Mouse (Mus musculus): ENCODE results near the gene Tacc3.

The Tacc3 gene

GRCm38 (mm10) chr5:33658664-33659050 is 729 bp downstream of the Tacc3 start:
- Histone ChIP-seq H3K4me1 (replicated peaks; ENCODE audit: low read depth, low read length) (peaks cover 57% of the 10 kb centered on the region), H3K9me3 (ENCODE audit: low read length) (no peaks in the 10 kb centered on the region), H3K27me3 (ENCODE audit: insufficient read depth, low read length) (no peaks in the 10 kb centered on the region), H3K4me3 (replicated peaks; ENCODE audit: low read length) (peak overlapping the region; percentile 95), H3K36me3 (ENCODE audit: insufficient read depth, low read length) (peaks cover 65% of the 10 kb centered on the region)
- TF ChIP-seq NANOG (IDR thresholded peaks at IDR 0.05; ENCODE audit: borderline replicate concordance, low read length) (no peak), CTCF (conservative IDR thresholded peaks at IDR 0.05; ENCODE audit: low read length) (no peak), POU5F1 (IDR thresholded peaks at IDR 0.05; ENCODE audit: borderline replicate concordance, low read length) (no peak)

DNA sequence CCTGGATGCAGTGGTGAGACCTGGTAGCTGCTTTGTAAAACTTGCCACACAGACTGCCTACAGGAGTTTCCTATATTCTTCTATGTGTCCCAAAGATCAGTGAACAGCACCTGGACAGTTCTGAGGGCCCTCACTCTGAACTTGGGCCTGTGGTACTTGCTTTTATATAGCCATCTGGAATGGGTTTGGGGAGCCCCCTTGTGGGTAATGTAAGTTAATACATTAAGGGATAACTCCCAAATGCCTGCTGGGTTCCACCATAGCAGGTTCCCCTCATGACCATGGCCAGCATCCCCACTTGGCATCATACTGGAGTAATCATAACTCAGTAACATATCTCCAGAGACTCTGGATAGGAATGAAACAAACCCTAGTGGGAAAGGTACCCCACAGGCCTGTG is 10.3 kb downstream of the Tacc3 start:
- peak; percentile 45 for TF ChIP-seq CTCF (conservative IDR thresholded peaks at IDR 0.05; ENCODE audit: low read length)
- TF ChIP-seq POU5F1 (IDR thresholded peaks at IDR 0.05; ENCODE audit: borderline replicate concordance, low read length): no peak
- no peak for TF ChIP-seq NANOG (IDR thresholded peaks at IDR 0.05; ENCODE audit: borderline replicate concordance, low read length)
- no peak overlapping the region for H3K4me3 ChIP-seq (replicated peaks; ENCODE audit: low read length)
- peaks cover 95% of the 10 kb centered on the region for H3K36me3 ChIP-seq (ENCODE audit: insufficient read depth, low read length)
- H3K9me3 ChIP-seq (ENCODE audit: low read length): no peaks in the 10 kb centered on the region
- no peaks in the 10 kb centered on the region for H3K27me3 ChIP-seq (ENCODE audit: insufficient read depth, low read length)
- H3K4me1 ChIP-seq (replicated peaks; ENCODE audit: low read depth, low read length): peaks cover 20% of the 10 kb centered on the region

GRCm38 (mm10) chr5:33671659-33672058 is 13.7 kb downstream of the Tacc3 start:
- no peaks in the 10 kb centered on the region for H3K9me3 ChIP-seq (ENCODE audit: low read length)
- no peaks in the 10 kb centered on the region for H3K27me3 ChIP-seq (ENCODE audit: insufficient read depth, low read length)
- H3K4me1 ChIP-seq (replicated peaks; ENCODE audit: low read depth, low read length): peaks cover 15% of the 10 kb centered on the region
- H3K4me3 ChIP-seq (replicated peaks; ENCODE audit: low read length): no peak overlapping the region
- H3K36me3 ChIP-seq (ENCODE audit: insufficient read depth, low read length): peaks cover 88% of the 10 kb centered on the region
- TF ChIP-seq NANOG (IDR thresholded peaks at IDR 0.05; ENCODE audit: borderline replicate concordance, low read length): no peak
- no peak for TF ChIP-seq POU5F1 (IDR thresholded peaks at IDR 0.05; ENCODE audit: borderline replicate concordance, low read length)
- TF ChIP-seq CTCF (conservative IDR thresholded peaks at IDR 0.05; ENCODE audit: low read length): no peak

DNA sequence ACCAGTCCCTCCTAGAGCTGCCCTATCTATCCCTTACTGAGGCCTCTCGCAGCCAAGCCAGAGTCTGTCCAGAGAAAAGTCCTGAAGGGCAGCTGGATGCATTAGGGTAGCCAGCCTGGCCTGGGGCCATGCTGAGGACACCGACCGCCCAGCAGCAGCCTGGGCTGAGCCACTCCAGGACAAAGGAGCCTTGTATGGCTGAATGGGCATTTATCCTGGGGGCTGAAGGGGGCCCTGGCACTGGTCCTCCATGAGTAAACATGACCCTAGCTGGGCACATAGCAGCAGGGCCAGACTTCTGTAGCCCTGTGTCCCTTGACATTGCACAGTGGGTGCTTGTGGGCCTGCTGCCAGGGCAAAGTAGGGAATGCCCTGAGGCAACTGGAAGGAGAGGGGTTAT is 16.5 kb downstream of the Tacc3 start:
- no peak overlapping the region for H3K4me3 ChIP-seq (replicated peaks; ENCODE audit: low read length)
- TF ChIP-seq CTCF (conservative IDR thresholded peaks at IDR 0.05; ENCODE audit: low read length) (no peak), NANOG (IDR thresholded peaks at IDR 0.05; ENCODE audit: borderline replicate concordance, low read length) (no peak), POU5F1 (IDR thresholded peaks at IDR 0.05; ENCODE audit: borderline replicate concordance, low read length) (no peak)
- H3K27me3 ChIP-seq (ENCODE audit: insufficient read depth, low read length): no peaks in the 10 kb centered on the region
- no peaks in the 10 kb centered on the region for H3K9me3 ChIP-seq (ENCODE audit: low read length)
- H3K4me1 ChIP-seq (replicated peaks; ENCODE audit: low read depth, low read length): no peaks in the 10 kb centered on the region; the same call in 1 of the 2 replicates
- H3K36me3 ChIP-seq (ENCODE audit: insufficient read depth, low read length): peaks cover 60% of the 10 kb centered on the region

DNA sequence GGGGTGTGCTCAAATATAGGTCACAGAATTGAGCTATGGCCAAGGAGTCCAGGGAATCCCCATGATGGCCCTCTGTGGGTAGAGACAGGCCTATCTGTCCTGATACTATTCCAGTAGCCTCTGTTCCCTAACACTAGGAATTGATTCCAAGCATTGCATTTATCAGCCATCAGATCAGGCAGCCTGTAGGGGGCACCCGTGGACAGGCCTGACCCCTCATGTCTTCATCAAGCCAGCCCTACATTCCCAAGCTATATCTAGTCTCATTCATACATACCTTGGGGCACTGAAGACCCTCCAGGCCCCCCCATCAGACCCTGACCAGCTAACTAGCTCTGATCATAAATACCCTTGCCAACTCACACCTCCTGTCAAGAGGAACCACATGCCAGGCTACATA is 18.0 kb downstream of the Tacc3 start:
- TF ChIP-seq NANOG (IDR thresholded peaks at IDR 0.05; ENCODE audit: borderline replicate concordance, low read length) (no peak), POU5F1 (IDR thresholded peaks at IDR 0.05; ENCODE audit: borderline replicate concordance, low read length) (no peak), CTCF (conservative IDR thresholded peaks at IDR 0.05; ENCODE audit: low read length) (peak; percentile 64)
- no peak overlapping the region for H3K4me3 ChIP-seq (replicated peaks; ENCODE audit: low read length)
- H3K4me1 ChIP-seq (replicated peaks; ENCODE audit: low read depth, low read length): peaks cover 3% of the 10 kb centered on the region
- H3K9me3 ChIP-seq (ENCODE audit: low read length): no peaks in the 10 kb centered on the region
- peaks cover 44% of the 10 kb centered on the region for H3K36me3 ChIP-seq (ENCODE audit: insufficient read depth, low read length)
- no peaks in the 10 kb centered on the region for H3K27me3 ChIP-seq (ENCODE audit: insufficient read depth, low read length)

DNA sequence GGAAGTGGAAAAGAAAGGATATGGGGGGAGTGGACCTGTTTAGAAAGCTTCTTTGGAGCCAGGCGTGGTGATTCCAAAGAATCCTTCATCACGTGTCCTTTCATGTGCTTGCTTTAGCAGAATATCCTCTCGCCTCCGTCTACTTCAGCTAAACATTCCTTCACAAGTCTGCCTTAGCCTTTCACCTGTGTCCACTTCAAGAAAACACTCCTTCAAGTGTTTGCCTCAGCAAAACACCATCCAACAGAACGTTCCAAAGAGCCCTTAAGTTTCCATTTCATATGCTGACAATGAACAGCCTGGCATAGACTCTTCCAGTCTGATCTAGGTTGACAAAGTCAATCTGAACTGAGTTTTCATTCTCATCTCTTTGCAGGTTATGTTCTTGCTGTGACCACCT is 20.3 kb downstream of the Tacc3 start:
- Histone ChIP-seq H3K36me3 (ENCODE audit: insufficient read depth, low read length) (peaks cover 23% of the 10 kb centered on the region), H3K4me3 (replicated peaks; ENCODE audit: low read length) (no peak overlapping the region), H3K27me3 (ENCODE audit: insufficient read depth, low read length) (peaks cover 9% of the 10 kb centered on the region), H3K9me3 (ENCODE audit: low read length) (no peaks in the 10 kb centered on the region), H3K4me1 (replicated peaks; ENCODE audit: low read depth, low read length) (peaks cover 17% of the 10 kb centered on the region)
- TF ChIP-seq NANOG (IDR thresholded peaks at IDR 0.05; ENCODE audit: borderline replicate concordance, low read length) (no peak), POU5F1 (IDR thresholded peaks at IDR 0.05; ENCODE audit: borderline replicate concordance, low read length) (no peak), CTCF (conservative IDR thresholded peaks at IDR 0.05; ENCODE audit: low read length) (no peak)

DNA sequence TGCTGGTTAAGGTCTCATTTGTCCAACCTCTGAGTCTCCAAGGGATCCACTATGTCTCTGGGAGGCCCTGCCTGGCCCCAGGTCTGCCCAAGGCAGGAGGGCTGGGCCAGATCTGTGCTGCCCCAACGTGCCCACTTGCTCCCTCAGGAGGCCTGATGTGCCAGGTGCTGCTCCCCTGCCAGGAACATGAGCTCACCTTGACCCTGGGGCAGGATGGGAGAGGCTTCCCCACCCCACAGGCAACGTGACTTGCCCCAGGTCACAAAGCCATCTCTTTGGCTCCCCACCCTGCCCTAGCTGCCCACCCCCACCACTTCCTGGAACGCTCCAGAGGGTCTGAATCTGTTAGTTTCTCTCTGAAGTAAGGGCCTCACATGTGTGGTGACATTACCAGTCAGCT is 23.1 kb downstream of the Tacc3 start:
- H3K27me3 ChIP-seq (ENCODE audit: insufficient read depth, low read length): peaks cover 30% of the 10 kb centered on the region
- no peak for TF ChIP-seq CTCF (conservative IDR thresholded peaks at IDR 0.05; ENCODE audit: low read length)
- no peak for TF ChIP-seq POU5F1 (IDR thresholded peaks at IDR 0.05; ENCODE audit: borderline replicate concordance, low read length)
- TF ChIP-seq NANOG (IDR thresholded peaks at IDR 0.05; ENCODE audit: borderline replicate concordance, low read length): no peak
- H3K9me3 ChIP-seq (ENCODE audit: low read length): no peaks in the 10 kb centered on the region
- H3K36me3 ChIP-seq (ENCODE audit: insufficient read depth, low read length): no peaks in the 10 kb centered on the region
- H3K4me1 ChIP-seq (replicated peaks; ENCODE audit: low read depth, low read length): peaks cover 17% of the 10 kb centered on the region
- 0 out of 2 replicates have a peak overlapping the region, but pooled peaks have one; percentile 13 for H3K4me3 ChIP-seq (replicated peaks; ENCODE audit: low read length)

- Histone ChIP-seq H3K4me3 (replicated peaks; ENCODE audit: low read length) (peak overlapping the region; percentile 37; the same call in 1 of the 2 replicates), H3K4me1 (replicated peaks; ENCODE audit: low read depth, low read length) (peaks cover 17% of the 10 kb centered on the region), H3K27me3 (ENCODE audit: insufficient read depth, low read length) (peaks cover 37% of the 10 kb centered on the region), H3K36me3 (ENCODE audit: insufficient read depth, low read length) (no peaks in the 10 kb centered on the region), H3K9me3 (ENCODE audit: low read length) (no peaks in the 10 kb centered on the region)
- TF ChIP-seq POU5F1 (IDR thresholded peaks at IDR 0.05; ENCODE audit: borderline replicate concordance, low read length): no peak
Measured at GRCm38 (mm10) chr5:33681611-33682388, 23.9 kb downstream of the Tacc3 start.

- Histone ChIP-seq H3K9me3 (ENCODE audit: low read length) (no peaks in the 10 kb centered on the region), H3K4me3 (replicated peaks; ENCODE audit: low read length) (no peak overlapping the region), H3K27me3 (ENCODE audit: insufficient read depth, low read length) (peaks cover 49% of the 10 kb centered on the region), H3K4me1 (replicated peaks; ENCODE audit: low read depth, low read length) (peaks cover 17% of the 10 kb centered on the region), H3K36me3 (ENCODE audit: insufficient read depth, low read length) (no peaks in the 10 kb centered on the region)
- TF ChIP-seq NANOG (IDR thresholded peaks at IDR 0.05; ENCODE audit: borderline replicate concordance, low read length) (no peak), CTCF (conservative IDR thresholded peaks at IDR 0.05; ENCODE audit: low read length) (no peak), POU5F1 (IDR thresholded peaks at IDR 0.05; ENCODE audit: borderline replicate concordance, low read length) (no peak)
Measured at GRCm38 (mm10) chr5:33682963-33683362, 25.0 kb downstream of the Tacc3 start.

Data from E14TG2a.4 (cell line).